Mouse (Mus musculus): ENCODE measurements around the gene Sestd1. TPM values are rescaled to one million over a fixed set of nuclear protein-coding genes. Genes with fewer than 3 reads are reported as not detected.

Sestd1 gene
- polyA plus RNA-seq, 1 experiment, result 7.8 TPM

- Histone ChIP-seq H3K27me3 (ENCODE audit: control insufficient read depth, insufficient read depth, low read length) (no peaks in the 10 kb centered on the region), H3K4me3 (ENCODE audit: low read depth, low read length) (no peak overlapping the region), H3K36me3 (ENCODE audit: control insufficient read depth, insufficient read depth, low read length) (no peaks in the 10 kb centered on the region), H3K27ac (ENCODE audit: insufficient read depth, low read depth, low read length) (no peak overlapping the region; the same call in 1 of the 2 replicates), H3K4me1 (ENCODE audit: control insufficient read depth, insufficient read depth, insufficient read length, low read length) (no peaks in the 10 kb centered on the region)
- 63% methylated on average over 2 of the region's 2 CpGs for WGBS
- TF ChIP-seq POLR2A (IDR thresholded peaks at IDR 0.05; ENCODE audit: low read depth, low read length) (no peak), CTCF (IDR thresholded peaks at IDR 0.05; ENCODE audit: extremely low read depth, insufficient read length, insufficient replicate concordance, low read depth, low read length) (no peak)
These were observed 6.4 kb upstream of the Sestd1 start for GRCm38 (mm10) chr2:77286755-77287154.

- WGBS, result 61% methylated on average over 2 of the region's 2 CpGs
- TF ChIP-seq POLR2A (IDR thresholded peaks at IDR 0.05; ENCODE audit: low read depth, low read length), result no peak
- TF ChIP-seq CTCF (IDR thresholded peaks at IDR 0.05; ENCODE audit: extremely low read depth, insufficient read length, insufficient replicate concordance, low read depth, low read length), result no peak
These were observed 4.0 kb upstream of the Sestd1 start for GRCm38 (mm10) chr2:77284281-77284899.

GRCm38 (mm10) chr2:77279861-77280511 is 406 bp downstream of the Sestd1 start:
- H3K36me3 ChIP-seq (ENCODE audit: control insufficient read depth, insufficient read depth, low read length), result no peaks in the 10 kb centered on the region
- WGBS, result under 1% methylated on average over 49 of the region's 57 CpGs
- H3K4me1 ChIP-seq (ENCODE audit: control insufficient read depth, insufficient read depth, insufficient read length, low read length), result peaks cover 9% of the 10 kb centered on the region; the same call in 1 of the 2 replicates
- peak overlapping the region; percentile 40 for H3K27ac ChIP-seq (ENCODE audit: insufficient read depth, low read depth, low read length)
- TF ChIP-seq POLR2A (IDR thresholded peaks at IDR 0.05; ENCODE audit: low read depth, low read length) (no peak), CTCF (IDR thresholded peaks at IDR 0.05; ENCODE audit: extremely low read depth, insufficient read length, insufficient replicate concordance, low read depth, low read length) (no peak)
- peak overlapping the region; percentile 98 for H3K4me3 ChIP-seq (ENCODE audit: low read depth, low read length)
- H3K27me3 ChIP-seq (ENCODE audit: control insufficient read depth, insufficient read depth, low read length), result no peaks in the 10 kb centered on the region

More at GRCm38 (mm10) chr2:77284281-77284899, 4.0 kb upstream of the Sestd1 start:
- Histone ChIP-seq H3K4me1 (ENCODE audit: control insufficient read depth, insufficient read depth, insufficient read length, low read length) (no peaks in the 10 kb centered on the region), H3K27ac (ENCODE audit: insufficient read depth, low read depth, low read length) (no peak overlapping the region), H3K27me3 (ENCODE audit: control insufficient read depth, insufficient read depth, low read length) (no peaks in the 10 kb centered on the region), H3K4me3 (ENCODE audit: low read depth, low read length) (no peak overlapping the region), H3K36me3 (ENCODE audit: control insufficient read depth, insufficient read depth, low read length) (no peaks in the 10 kb centered on the region)

GRCm38 (mm10) chr2:77277272-77277671 is 3.1 kb downstream of the Sestd1 start:
- peaks cover 9% of the 10 kb centered on the region; the same call in 1 of the 2 replicates for H3K4me1 ChIP-seq (ENCODE audit: control insufficient read depth, insufficient read depth, insufficient read length, low read length)
- no peaks in the 10 kb centered on the region for H3K36me3 ChIP-seq (ENCODE audit: control insufficient read depth, insufficient read depth, low read length)
- no peak overlapping the region for H3K4me3 ChIP-seq (ENCODE audit: low read depth, low read length)
- WGBS, result 25% methylated on average over 4 of the region's 4 CpGs
- TF ChIP-seq CTCF (IDR thresholded peaks at IDR 0.05; ENCODE audit: extremely low read depth, insufficient read length, insufficient replicate concordance, low read depth, low read length), result no peak
- no peak for TF ChIP-seq POLR2A (IDR thresholded peaks at IDR 0.05; ENCODE audit: low read depth, low read length)
- no peak overlapping the region for H3K27ac ChIP-seq (ENCODE audit: insufficient read depth, low read depth, low read length)
- H3K27me3 ChIP-seq (ENCODE audit: control insufficient read depth, insufficient read depth, low read length), result no peaks in the 10 kb centered on the region

- peak overlapping the region; percentile 76 for H3K27ac ChIP-seq (ENCODE audit: insufficient read depth, low read depth, low read length)
- TF ChIP-seq CTCF (IDR thresholded peaks at IDR 0.05; ENCODE audit: extremely low read depth, insufficient read length, insufficient replicate concordance, low read depth, low read length) (no peak), POLR2A (IDR thresholded peaks at IDR 0.05; ENCODE audit: low read depth, low read length) (no peak)
- peaks cover 11% of the 10 kb centered on the region; the same call in 1 of the 2 replicates for H3K4me1 ChIP-seq (ENCODE audit: control insufficient read depth, insufficient read depth, insufficient read length, low read length)
- H3K4me3 ChIP-seq (ENCODE audit: low read depth, low read length), result no peak overlapping the region
- no peaks in the 10 kb centered on the region for H3K36me3 ChIP-seq (ENCODE audit: control insufficient read depth, insufficient read depth, low read length)
- WGBS, result 25% methylated on average over 5 of the region's 5 CpGs
- no peaks in the 10 kb centered on the region for H3K27me3 ChIP-seq (ENCODE audit: control insufficient read depth, insufficient read depth, low read length)
These were observed 4.5 kb downstream of the Sestd1 start for GRCm38 (mm10) chr2:77275851-77276250.

GRCm38 (mm10) chr2:77274976-77275641 is 5.3 kb downstream of the Sestd1 start:
- Histone ChIP-seq H3K27me3 (ENCODE audit: control insufficient read depth, insufficient read depth, low read length) (no peaks in the 10 kb centered on the region), H3K36me3 (ENCODE audit: control insufficient read depth, insufficient read depth, low read length) (no peaks in the 10 kb centered on the region), H3K4me1 (ENCODE audit: control insufficient read depth, insufficient read depth, insufficient read length, low read length) (peaks cover 17% of the 10 kb centered on the region; the same call in 1 of the 2 replicates), H3K27ac (ENCODE audit: insufficient read depth, low read depth, low read length) (peak overlapping the region; percentile 36; the same call in 1 of the 2 replicates), H3K4me3 (ENCODE audit: low read depth, low read length) (no peak overlapping the region)
- TF ChIP-seq POLR2A (IDR thresholded peaks at IDR 0.05; ENCODE audit: low read depth, low read length), result no peak
- no peak for TF ChIP-seq CTCF (IDR thresholded peaks at IDR 0.05; ENCODE audit: extremely low read depth, insufficient read length, insufficient replicate concordance, low read depth, low read length)
- 41% methylated on average over 9 of the region's 9 CpGs for WGBS

- TF ChIP-seq POLR2A (IDR thresholded peaks at IDR 0.05; ENCODE audit: low read depth, low read length) (no peak), CTCF (IDR thresholded peaks at IDR 0.05; ENCODE audit: extremely low read depth, insufficient read length, insufficient replicate concordance, low read depth, low read length) (no peak)
- H3K4me1 ChIP-seq (ENCODE audit: control insufficient read depth, insufficient read depth, insufficient read length, low read length), result peaks cover 31% of the 10 kb centered on the region; the same call in 1 of the 2 replicates
- no peak overlapping the region for H3K4me3 ChIP-seq (ENCODE audit: low read depth, low read length)
- no peaks in the 10 kb centered on the region for H3K27me3 ChIP-seq (ENCODE audit: control insufficient read depth, insufficient read depth, low read length)
- no peaks in the 10 kb centered on the region for H3K36me3 ChIP-seq (ENCODE audit: control insufficient read depth, insufficient read depth, low read length)
- no peak overlapping the region for H3K27ac ChIP-seq (ENCODE audit: insufficient read depth, low read depth, low read length)
- WGBS, result 85% methylated on average over 2 of the region's 2 CpGs
These were observed 7.4 kb downstream of the Sestd1 start for GRCm38 (mm10) chr2:77272953-77273352.
